Mouse (Mus musculus) B cell, adult 2 months (primary cell): Measurements from ENCODE around the gene Gbx2.

Source experiments
- DNase-seq, 2 experiments: peaks; one replicate each; pipeline ENCODE4 v3.0.0; 2022

Gene Gbx2

GRCm38 (mm10) chr1:89934316-89935260 is 3.6 kb upstream of the Gbx2 start:
- no peak for DNase-seq

GRCm38 (mm10) chr1:89933786-89934185 is 2.8 kb upstream of the Gbx2 start:
- DNase-seq, result no peak

- no peak for DNase-seq
Measured at GRCm38 (mm10) chr1:89933028-89933427, 2.0 kb upstream of the Gbx2 start.

GRCm38 (mm10) chr1:89932616-89933015 is 1.6 kb upstream of the Gbx2 start:
- no peak for DNase-seq

- no peak for DNase-seq
Measured at GRCm38 (mm10) chr1:89932021-89932423, 1.0 kb upstream of the Gbx2 start.

- DNase-seq, result no peak
Measured at GRCm38 (mm10) chr1:89930551-89930950, 428 bp downstream of the Gbx2 start.

- DNase-seq, result no peak
Measured at GRCm38 (mm10) chr1:89929721-89930505, 1.1 kb downstream of the Gbx2 start.

GRCm38 (mm10) chr1:89929181-89929580 is 1.8 kb downstream of the Gbx2 start:
- no peak for DNase-seq

- DNase-seq, result no peak
Measured at GRCm38 (mm10) chr1:89928676-89929075, 2.3 kb downstream of the Gbx2 start.

- no peak for DNase-seq
Measured at GRCm38 (mm10) chr1:89927061-89927661, 3.8 kb downstream of the Gbx2 start.

GRCm38 (mm10) chr1:89926583-89927060 is 4.4 kb downstream of the Gbx2 start:
- DNase-seq, result no peak

- no peak for DNase-seq
Measured at GRCm38 (mm10) chr1:89925501-89926190, 5.3 kb downstream of the Gbx2 start.

GRCm38 (mm10) chr1:89923642-89924020 is 7.3 kb downstream of the Gbx2 start:
- no peak for DNase-seq

GRCm38 (mm10) chr1:89922883-89923641 is 7.9 kb downstream of the Gbx2 start:
- no peak for DNase-seq

GRCm38 (mm10) chr1:89922282-89922681 is 8.7 kb downstream of the Gbx2 start:
- no peak for DNase-seq

GRCm38 (mm10) chr1:89921806-89922205 is 9.2 kb downstream of the Gbx2 start:
- DNase-seq, result no peak

- no peak for DNase-seq
Measured at GRCm38 (mm10) chr1:89919206-89919605, 11.8 kb downstream of the Gbx2 start.

- DNase-seq, result no peak
Measured at GRCm38 (mm10) chr1:89918111-89918510, 12.9 kb downstream of the Gbx2 start.

- DNase-seq, result no peak
Measured at GRCm38 (mm10) chr1:89913611-89914010, 17.4 kb downstream of the Gbx2 start.

GRCm38 (mm10) chr1:89912392-89912791 is 18.6 kb downstream of the Gbx2 start:
- no peak for DNase-seq

- no peak for DNase-seq
Measured at GRCm38 (mm10) chr1:89909796-89910195, 21.2 kb downstream of the Gbx2 start.

GRCm38 (mm10) chr1:89902641-89903040 is 28.3 kb downstream of the Gbx2 start:
- no peak for DNase-seq
